Mouse (Mus musculus): Measurements from ENCODE around the gene Ubxn7. TPM values are rescaled to one million over a fixed set of nuclear protein-coding genes. Genes with fewer than 3 reads are reported as not detected.
A peak's percentile ranks its signal among the peaks of the same experiment; 100 is the strongest.

Gene Ubxn7
- total and polyA plus RNA-seq, 3 experiments = 5.0 to 126 (median 32.6) TPM

GRCm38 (mm10) chr16:32389049-32389448 is 57.0 kb downstream of the Ubxn7 start:
- peak; percentile 51 for ATAC-seq (ENCODE audit: extremely low read depth, insufficient number of reproducible peaks, low FRiP score, poor library complexity, severe bottlenecking)
- no peaks in the 10 kb centered on the region for H3K9me3 ChIP-seq (replicated peaks)
- H3K36me3 ChIP-seq (replicated peaks) = peaks cover 37% of the 10 kb centered on the region
- no peak overlapping the region; the same call in 1 of the 2 replicates for H3K4me3 ChIP-seq (ENCODE audit: low read depth, low read length)
- DNase-seq (ENCODE audit: low spot score) = no peak
- no peaks in the 10 kb centered on the region for H3K27me3 ChIP-seq (ENCODE audit: insufficient read depth, low read length)
- TF ChIP-seq CTCF (IDR thresholded peaks at IDR 0.05; ENCODE audit: low read depth, low read length) = no peak
- TF ChIP-seq POLR2AphosphoS5 (IDR thresholded peaks at IDR 0.05; ENCODE audit: insufficient replicate concordance, low read depth, low read length) = no peak
- no peak for TF ChIP-seq GATA2 (IDR thresholded peaks at IDR 0.05; ENCODE audit: borderline replicate concordance, low read depth, low read length)
- TF ChIP-seq TAL1 (conservative IDR thresholded peaks at IDR 0.05; ENCODE audit: low read depth, low read length) = no peak
- H3K4me1 ChIP-seq (ENCODE audit: insufficient read depth, low read depth, low read length) = peaks cover 56% of the 10 kb centered on the region

GRCm38 (mm10) chr16:32389841-32390240 is 57.8 kb downstream of the Ubxn7 start:
- no peaks in the 10 kb centered on the region for H3K9me3 ChIP-seq (replicated peaks)
- H3K27me3 ChIP-seq (ENCODE audit: insufficient read depth, low read length) = no peaks in the 10 kb centered on the region
- no peak overlapping the region for H3K4me3 ChIP-seq (ENCODE audit: low read depth, low read length)
- peaks cover 35% of the 10 kb centered on the region for H3K36me3 ChIP-seq (replicated peaks)
- H3K4me1 ChIP-seq (ENCODE audit: insufficient read depth, low read depth, low read length) = peaks cover 49% of the 10 kb centered on the region
- DNase-seq (ENCODE audit: low spot score) (no peak), ATAC-seq (ENCODE audit: extremely low read depth, insufficient number of reproducible peaks, low FRiP score, poor library complexity, severe bottlenecking) (no peak)
- TF ChIP-seq CTCF (IDR thresholded peaks at IDR 0.05; ENCODE audit: low read depth, low read length) (no peak), POLR2AphosphoS5 (IDR thresholded peaks at IDR 0.05; ENCODE audit: insufficient replicate concordance, low read depth, low read length) (no peak), GATA1 (IDR thresholded peaks at IDR 0.05; ENCODE audit: borderline replicate concordance, low read length) (no peak), GATA2 (IDR thresholded peaks at IDR 0.05; ENCODE audit: borderline replicate concordance, low read depth, low read length) (no peak), TAL1 (conservative IDR thresholded peaks at IDR 0.05; ENCODE audit: low read depth, low read length) (no peak)

DNA sequence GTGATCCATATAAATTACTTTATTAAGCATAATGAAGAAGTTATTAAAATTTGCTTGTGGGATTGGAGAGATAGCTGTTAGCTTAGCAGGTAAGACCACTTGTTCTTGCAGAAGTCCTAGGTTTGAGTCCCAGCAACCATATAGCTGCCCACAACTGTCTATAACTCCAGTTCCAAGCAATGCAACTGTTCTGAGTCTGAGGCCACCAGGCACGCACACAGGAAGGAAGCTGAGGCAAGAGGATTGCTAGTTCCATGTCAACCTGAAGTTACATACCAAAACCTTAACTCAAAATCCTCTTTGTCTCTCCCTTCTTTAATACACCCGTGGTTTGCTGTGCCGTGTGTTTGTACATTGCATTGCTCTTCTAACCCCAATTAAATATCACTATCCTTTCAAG is 58.8 kb downstream of the Ubxn7 start:
- TF ChIP-seq GATA1 (IDR thresholded peaks at IDR 0.05; ENCODE audit: borderline replicate concordance, low read length) (no peak), TAL1 (conservative IDR thresholded peaks at IDR 0.05; ENCODE audit: low read depth, low read length) (no peak), CTCF (IDR thresholded peaks at IDR 0.05; ENCODE audit: low read depth, low read length) (no peak), GATA2 (IDR thresholded peaks at IDR 0.05; ENCODE audit: borderline replicate concordance, low read depth, low read length) (no peak), POLR2AphosphoS5 (IDR thresholded peaks at IDR 0.05; ENCODE audit: insufficient replicate concordance, low read depth, low read length) (no peak)
- H3K4me3 ChIP-seq (ENCODE audit: low read depth, low read length) = no peak overlapping the region
- H3K9me3 ChIP-seq (replicated peaks) = no peaks in the 10 kb centered on the region
- H3K36me3 ChIP-seq (replicated peaks) = peaks cover 29% of the 10 kb centered on the region
- H3K4me1 ChIP-seq (ENCODE audit: insufficient read depth, low read depth, low read length) = peaks cover 49% of the 10 kb centered on the region
- DNase-seq (ENCODE audit: low spot score) (no peak), ATAC-seq (ENCODE audit: extremely low read depth, insufficient number of reproducible peaks, low FRiP score, poor library complexity, severe bottlenecking) (no peak)
- no peaks in the 10 kb centered on the region for H3K27me3 ChIP-seq (ENCODE audit: insufficient read depth, low read length)

DNA sequence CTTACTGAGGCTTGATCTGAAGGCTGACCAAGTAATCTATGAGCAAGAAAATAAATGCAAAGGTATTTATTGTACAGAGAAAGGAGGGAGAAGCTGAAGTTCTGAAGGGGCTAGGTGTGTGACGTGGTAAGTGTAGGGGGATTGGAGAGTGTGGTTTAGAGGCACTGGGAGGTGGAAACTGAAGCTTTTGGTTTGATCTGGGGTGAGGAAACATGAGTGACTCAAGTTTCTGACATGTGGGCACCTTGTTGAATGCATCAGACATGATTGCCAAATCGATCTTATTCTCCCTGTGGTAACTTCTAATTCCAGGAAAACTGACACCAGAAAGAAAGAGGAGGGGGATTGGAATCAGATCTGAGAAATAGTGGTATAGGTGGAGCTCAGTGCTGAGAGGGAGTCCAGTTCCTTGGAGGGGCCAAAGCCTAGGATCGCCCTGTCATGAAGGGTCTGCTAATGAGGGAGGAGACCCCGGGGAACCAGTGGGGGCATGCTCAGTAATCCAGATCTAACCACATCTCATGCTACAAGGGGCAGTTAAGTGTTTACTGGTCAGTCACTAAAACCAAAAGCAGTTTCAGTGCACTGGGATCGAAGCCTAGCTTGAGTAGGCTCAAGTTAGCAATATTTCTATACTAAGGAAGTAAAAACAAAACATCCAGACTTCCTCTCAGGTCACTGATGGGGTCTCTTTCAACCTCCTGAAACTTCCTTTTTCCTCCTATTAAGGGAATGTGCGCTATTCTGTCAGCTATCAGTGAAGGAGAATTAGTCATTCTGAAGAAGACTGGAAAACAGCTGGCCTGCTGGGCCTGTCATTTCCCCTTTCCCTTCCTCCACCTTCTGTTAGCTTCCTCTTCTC is 63.9 kb downstream of the Ubxn7 start:
- Histone ChIP-seq H3K36me3 (replicated peaks) (peaks cover 16% of the 10 kb centered on the region), H3K27me3 (ENCODE audit: insufficient read depth, low read length) (no peaks in the 10 kb centered on the region), H3K9me3 (replicated peaks) (no peaks in the 10 kb centered on the region), H3K4me1 (ENCODE audit: insufficient read depth, low read depth, low read length) (peaks cover 30% of the 10 kb centered on the region), H3K4me3 (ENCODE audit: low read depth, low read length) (no peak overlapping the region)
- TF ChIP-seq TAL1 (conservative IDR thresholded peaks at IDR 0.05; ENCODE audit: low read depth, low read length) (no peak), GATA1 (IDR thresholded peaks at IDR 0.05; ENCODE audit: borderline replicate concordance, low read length) (no peak)
- DNase-seq (ENCODE audit: low spot score) = no peak
- ATAC-seq (ENCODE audit: extremely low read depth, insufficient number of reproducible peaks, low FRiP score, poor library complexity, severe bottlenecking) = no peak

- TF ChIP-seq CTCF (IDR thresholded peaks at IDR 0.05; ENCODE audit: low read depth, low read length) (no peak), POLR2AphosphoS5 (IDR thresholded peaks at IDR 0.05; ENCODE audit: insufficient replicate concordance, low read depth, low read length) (no peak), GATA1 (IDR thresholded peaks at IDR 0.05; ENCODE audit: borderline replicate concordance, low read length) (no peak), GATA2 (IDR thresholded peaks at IDR 0.05; ENCODE audit: borderline replicate concordance, low read depth, low read length) (no peak), TAL1 (conservative IDR thresholded peaks at IDR 0.05; ENCODE audit: low read depth, low read length) (no peak)
- DNase-seq (ENCODE audit: low spot score) (no peak), ATAC-seq (ENCODE audit: extremely low read depth, insufficient number of reproducible peaks, low FRiP score, poor library complexity, severe bottlenecking) (no peak)
- no peaks in the 10 kb centered on the region for H3K27me3 ChIP-seq (ENCODE audit: insufficient read depth, low read length)
- no peak overlapping the region for H3K4me3 ChIP-seq (ENCODE audit: low read depth, low read length)
- no peaks in the 10 kb centered on the region for H3K9me3 ChIP-seq (replicated peaks)
- H3K4me1 ChIP-seq (ENCODE audit: insufficient read depth, low read depth, low read length) = peaks cover 32% of the 10 kb centered on the region
- H3K36me3 ChIP-seq (replicated peaks) = peaks cover 11% of the 10 kb centered on the region
Measured at GRCm38 (mm10) chr16:32396541-32396835, 64.4 kb downstream of the Ubxn7 start.

DNA sequence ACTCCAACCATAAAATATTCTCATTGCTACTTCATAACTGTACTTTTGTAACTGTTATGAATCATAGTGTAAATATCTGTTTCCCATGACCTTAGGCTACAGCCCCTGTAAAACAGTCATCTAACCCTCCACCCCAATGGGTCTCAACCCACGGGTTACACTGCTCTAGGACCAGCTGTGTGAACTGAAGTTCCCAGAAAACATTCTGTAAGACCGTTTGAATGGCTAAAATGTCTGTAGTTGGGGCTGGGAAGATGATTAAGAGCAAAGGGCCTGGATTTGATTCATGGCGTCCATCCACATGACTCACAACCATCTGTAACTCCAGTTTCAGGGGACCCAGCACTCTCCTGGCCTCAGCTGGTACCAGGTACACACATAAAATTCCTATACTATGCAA is 66.1 kb downstream of the Ubxn7 start:
- ATAC-seq (ENCODE audit: extremely low read depth, insufficient number of reproducible peaks, low FRiP score, poor library complexity, severe bottlenecking) (no peak), DNase-seq (ENCODE audit: low spot score) (no peak)
- Histone ChIP-seq H3K27me3 (ENCODE audit: insufficient read depth, low read length) (no peaks in the 10 kb centered on the region), H3K36me3 (replicated peaks) (peaks cover 4% of the 10 kb centered on the region), H3K4me3 (ENCODE audit: low read depth, low read length) (no peak overlapping the region), H3K4me1 (ENCODE audit: insufficient read depth, low read depth, low read length) (peaks cover 35% of the 10 kb centered on the region), H3K9me3 (replicated peaks) (no peaks in the 10 kb centered on the region)
- TF ChIP-seq GATA2 (IDR thresholded peaks at IDR 0.05; ENCODE audit: borderline replicate concordance, low read depth, low read length) = no peak
- no peak for TF ChIP-seq TAL1 (conservative IDR thresholded peaks at IDR 0.05; ENCODE audit: low read depth, low read length)
- no peak for TF ChIP-seq GATA1 (IDR thresholded peaks at IDR 0.05; ENCODE audit: borderline replicate concordance, low read length)
- TF ChIP-seq CTCF (IDR thresholded peaks at IDR 0.05; ENCODE audit: low read depth, low read length) = no peak
- no peak for TF ChIP-seq POLR2AphosphoS5 (IDR thresholded peaks at IDR 0.05; ENCODE audit: insufficient replicate concordance, low read depth, low read length)

Data from G1E (cell line).